Mouse (Mus musculus): ENCODE data around the gene Tlx3. TPM values are rescaled to one million over a fixed set of nuclear protein-coding genes. Genes with fewer than 3 reads are reported as not detected.

The Tlx3 gene
- polyA plus RNA-seq, 3 experiments from 2014 or later = not detected

GRCm38 (mm10) chr11:33196447-33197132, 6.8 kb downstream of the Tlx3 start:
- no peak for ATAC-seq

- ATAC-seq = no peak
Measured at GRCm38 (mm10) chr11:33195531-33196446, 7.6 kb downstream of the Tlx3 start.

- ATAC-seq = no peak
Measured at GRCm38 (mm10) chr11:33195061-33195460, 8.3 kb downstream of the Tlx3 start.

- no peak for ATAC-seq
Measured at GRCm38 (mm10) chr11:33193695-33194094, 9.7 kb downstream of the Tlx3 start.

GRCm38 (mm10) chr11:33181804-33182203, 21.6 kb downstream of the Tlx3 start:
- peak; percentile 64 for ATAC-seq

GRCm38 (mm10) chr11:33180701-33181116, 22.7 kb downstream of the Tlx3 start:
- no peak for ATAC-seq

- no peak for ATAC-seq
Measured at GRCm38 (mm10) chr11:33179802-33180201, 23.6 kb downstream of the Tlx3 start.

- ATAC-seq = no peak
Measured at GRCm38 (mm10) chr11:33176525-33177245, 26.7 kb downstream of the Tlx3 start.

GRCm38 (mm10) chr11:33175768-33176167, 27.6 kb downstream of the Tlx3 start:
- ATAC-seq = no peak

- no peak for ATAC-seq
Measured at GRCm38 (mm10) chr11:33170489-33170888, 32.9 kb downstream of the Tlx3 start.

- peak; percentile 90 for ATAC-seq
Measured at GRCm38 (mm10) chr11:33162998-33163506, 40.3 kb downstream of the Tlx3 start, which contains the start of gene Npm1. Npm1 (minus strand) TSS chr11:33163206.

- peak; percentile 57 for ATAC-seq
Measured at GRCm38 (mm10) chr11:33162211-33162997, 41.0 kb downstream of the Tlx3 start.

- ATAC-seq = no peak
Measured at GRCm38 (mm10) chr11:33159741-33160140, 43.6 kb downstream of the Tlx3 start.

- no peak for ATAC-seq
Measured at GRCm38 (mm10) chr11:33157453-33158196, 45.8 kb downstream of the Tlx3 start.

- no peak for ATAC-seq
Measured at GRCm38 (mm10) chr11:33156436-33157015, 46.9 kb downstream of the Tlx3 start.

GRCm38 (mm10) chr11:33154459-33154858, 48.9 kb downstream of the Tlx3 start:
- no peak for ATAC-seq

GRCm38 (mm10) chr11:33152997-33153396, 50.4 kb downstream of the Tlx3 start:
- no peak for ATAC-seq

GRCm38 (mm10) chr11:33151780-33152145, 51.6 kb downstream of the Tlx3 start:
- no peak for ATAC-seq

- no peak for ATAC-seq
Measured at GRCm38 (mm10) chr11:33151128-33151779, 52.1 kb downstream of the Tlx3 start.

All from inflammation-experienced regulatory T-cells, adult 6 months (primary cell).